Mouse (Mus musculus) heart, embryonic 10.5 days (tissue): Measurements from ENCODE around the gene Fam192a. TPM values are rescaled to one million over a fixed set of nuclear protein-coding genes. Genes with fewer than 3 reads are reported as not detected.

Experiments used
- polyA plus RNA-seq: library from polyadenylated mRNA; unstranded; fragments of >200 nt; fragmentation: Nextera tagmentation; extraction: Ambion mirVana; gene quantifications from 2 replicates; pipeline ENCODE4 v1.2.1, GENCODE M21; 2016

Fam192a gene
- polyA plus RNA-seq, 1 experiment from 2014 or later, result 53.7 TPM

Other genes starting within 250 kb of the Fam192a start
- 75.5 and 90.8 TPM in 2 replicates for gene Herpud1, start 215.6 kb downstream of the Fam192a start, polyA plus RNA-seq
- not detected in 2 replicates for gene Nlrc5, start 167.6 kb downstream of the Fam192a start, polyA plus RNA-seq
- gene Cpne2, start 69.0 kb downstream of the Fam192a start, polyA plus RNA-seq, result 5.6 and 6.8 TPM in 2 replicates
- gene Rspry1, start 60 bp downstream of the Fam192a start, polyA plus RNA-seq, result 27.6 and 34.2 TPM in 2 replicates
- gene Arl2bp, start 64.6 kb upstream of the Fam192a start, polyA plus RNA-seq, result 131 and 141 TPM in 2 replicates
- 0.20 and 1.1 TPM in 2 replicates for gene Pllp, start 94.3 kb upstream of the Fam192a start, polyA plus RNA-seq
- not detected in 2 replicates for gene Ccl22, start 143.6 kb upstream of the Fam192a start, polyA plus RNA-seq
- gene Cx3cl1, start 170.0 kb upstream of the Fam192a start, polyA plus RNA-seq, result 6.2 and 11.0 TPM in 2 replicates
- gene Ccl17, start 208.5 kb upstream of the Fam192a start, polyA plus RNA-seq, result 0.57 and 0.63 TPM in 2 replicates
- 97.9 and 129 TPM in 2 replicates for gene Coq9, start 236.3 kb upstream of the Fam192a start, polyA plus RNA-seq
- 148 and 158 TPM in 2 replicates for gene Ciapin1, start 236.4 kb upstream of the Fam192a start, polyA plus RNA-seq